In the genomic region with DNA sequence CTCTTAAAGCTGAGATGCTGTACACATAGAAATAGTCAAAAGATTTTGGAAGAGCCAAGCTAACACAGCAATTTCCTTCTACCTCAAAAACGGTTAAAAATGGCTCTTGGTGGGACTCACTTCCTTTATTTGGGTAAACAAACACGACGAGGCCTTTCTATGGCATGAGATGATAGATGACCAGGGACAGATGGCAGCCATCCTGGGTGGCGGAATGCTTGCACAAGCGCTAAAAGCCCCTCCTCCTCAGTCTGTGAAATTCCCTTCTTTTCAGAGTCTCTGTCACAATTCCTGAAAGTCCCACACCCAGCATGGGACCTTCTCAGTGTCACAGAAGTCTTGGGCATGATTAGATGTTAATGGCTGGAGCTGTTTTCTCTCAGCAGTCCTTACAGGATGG, we compare ENCODE assay signal across 19 mouse cellular contexts. TPM values are rescaled to one million over a fixed set of nuclear protein-coding genes. Genes with fewer than 3 reads are reported as not detected.
DNase-seq lines count a peak whose midpoint lies in the region; ATAC-seq and TF ChIP-seq lines count a peak whose summit lies in the region.
"Had no signal": no experiment of that assay in that cellular context is flagged by ENCODE, and none has a peak within 500 bp of the region (broad histone marks: within the 10 kb centered on the region; RNA-seq: fewer than 3 reads in every experiment).

No protein-coding gene starts in this region.

- DNase-seq in left cerebral cortex, postnatal 4 days = peak; percentile 3
- DNase-seq in left cerebral cortex, postnatal 25 days (ENCODE audit: low spot score in 2 of 2) = no peak
- peak; percentile 5 for DNase-seq in adipocyte (ENCODE audit: low spot score)
- DNase-seq in adrenal gland, adult (ENCODE audit: inconsistent age in 2 of 2, low spot score in 1 of 2) = no peak
- DNase-seq in frontal cortex, postnatal 14 days (ENCODE audit: low spot score in 2 of 2) = no peak
- no peak for DNase-seq in layer of hippocampus, adult 9-10 months (ENCODE audit: low spot score)
- DNase-seq: adrenal gland, postnatal 14 days; cerebellum, postnatal 14 days; heart, postnatal 10 days; right cerebral cortex, postnatal 14 days had no signal

- H3K36me3 ChIP-seq in C2C12 (ENCODE audit: control insufficient read depth, insufficient read depth) = no peaks in the 10 kb centered on the region
- H3K36me3 ChIP-seq: forebrain, embryonic 15.5 days; heart, embryonic 10.5 days; hindbrain, embryonic 12.5 days; liver, embryonic 15.5 days; midbrain, embryonic 10.5 days; neural tube, embryonic 12.5 days had no signal

- no peak for TF ChIP-seq CTCF in C2C12 (IDR thresholded peaks at IDR 0.05; ENCODE audit: control insufficient read depth, insufficient read depth, insufficient read length)

- intact Hi-C loops in left cerebral cortex, postnatal 4 days (cut with DNase I) = no loop called here
- intact Hi-C loops in left cerebral cortex, postnatal 25 days (cut with DNase I) = no loop called here

- H3K79me2 ChIP-seq in C2C12 (ENCODE audit: control insufficient read depth, insufficient read depth) = no peaks in the 10 kb centered on the region

- ATAC-seq in granulocyte monocyte progenitor cell, adult 5-6 weeks (replicated peaks; ENCODE audit: poor library complexity, severe bottlenecking) = peak; percentile 68
- ATAC-seq: forebrain, embryonic 15.5 days had no signal

- H3ac ChIP-seq in C2C12 (ENCODE audit: control insufficient read depth, insufficient read length, low read depth) = no peak overlapping the region

- no peaks in the 10 kb centered on the region for H3K79me3 ChIP-seq in C2C12 (ENCODE audit: low read depth)

- H3K4me3 ChIP-seq in C2C12 (ENCODE audit: insufficient read depth, poor library complexity, severe bottlenecking) = no peak overlapping the region
- H3K4me3 ChIP-seq: erythroblast, embryonic 14.5 days; forebrain, embryonic 15.5 days; heart, embryonic 10.5 days; hindbrain, embryonic 12.5 days; liver, embryonic 15.5 days; midbrain, embryonic 10.5 days; neural tube, embryonic 12.5 days had no signal

- no peaks in the 10 kb centered on the region for H3K27me3 ChIP-seq in C2C12 (ENCODE audit: control insufficient read depth, insufficient read depth, insufficient read length)
- H3K27me3 ChIP-seq: forebrain, embryonic 15.5 days; hindbrain, embryonic 12.5 days; liver, embryonic 15.5 days; neural tube, embryonic 12.5 days had no signal

TF ChIP-seq in C2C12, 6 proteins besides CTCF, POLR2A, EP300 and RAD21:
- TF ChIP-seq CEBPB (IDR thresholded peaks at IDR 0.05; ENCODE audit: low read depth) = peak; percentile 92
- TF ChIP-seq MAX (IDR thresholded peaks at IDR 0.05) = no peak
- no peak for TF ChIP-seq MYOG (IDR thresholded peaks at IDR 0.05; ENCODE audit: control insufficient read depth, extremely low read depth, insufficient read length)
- peak; percentile 93 for TF ChIP-seq MYOD1 (IDR thresholded peaks at IDR 0.05; ENCODE audit: control insufficient read depth, insufficient read length, low read depth)
- no peak for TF ChIP-seq FOSL1 (IDR thresholded peaks at IDR 0.05; ENCODE audit: insufficient read depth, low read length, poor library complexity, severe bottlenecking)
- TF ChIP-seq USF1 (IDR thresholded peaks at IDR 0.05; ENCODE audit: low read depth) = no peak

RNA-seq across cellular contexts. Expression of a gene that starts 59.3 kb away (rescaled TPM):
- 10 to 100 TPM; 44.5 to 48.3 TPM for total RNA-seq in left cerebral cortex, postnatal 4 days (2021)
- total RNA-seq in left cerebral cortex, postnatal 25 days (2021) = 10 to 100 TPM; 37.5 to 38.8 TPM
- 26.3 TPM for polyA plus RNA-seq in C2C12 (2012; fragmentation: generic; extraction: Trizol)
- 21.2 and 21.7 TPM in 2 replicates for total RNA-seq in granulocyte monocyte progenitor cell, adult 5-6 weeks (2014; fragmentation: Nextera tagmentation)
- total RNA-seq in granulocyte monocyte progenitor cell, adult 5-6 weeks (2017) = 21.9 and 22.8 TPM in 2 replicates

Comparison
In these comparisons a context has a peak if more than half of its experiments do, and no peak if none do; other contexts are left out.
1. DNase-seq: peak in left cerebral cortex, postnatal 4 days (single experiment) and adipocyte (single experiment); none in left cerebral cortex, postnatal 25 days (0 of 2), adrenal gland, adult (0 of 2), frontal cortex, postnatal 14 days (0 of 2) and layer of hippocampus, adult 9-10 months (single experiment).